Mouse (Mus musculus): ENCODE data around the gene Card10. TPM values are rescaled to one million over a fixed set of nuclear protein-coding genes. Genes with fewer than 3 reads are reported as not detected.

Gene Card10
- polyA plus RNA-seq, 1 experiment = 6.4 TPM

GRCm38 (mm10) chr15:78790451-78790850, 12.4 kb downstream of the Card10 start:
- DNase-seq (ENCODE audit: low read depth in 1 of 2, low spot score in 2 of 2) = no peak
- Histone ChIP-seq H3K27me3 (ENCODE audit: control insufficient read depth, insufficient read depth, low read length) (no peaks in the 10 kb centered on the region), H3K4me3 (ENCODE audit: extremely low read depth, insufficient read depth, insufficient read length) (no peak overlapping the region), H3K4me1 (ENCODE audit: control insufficient read depth, insufficient read depth, insufficient read length) (no peaks in the 10 kb centered on the region), H3K27ac (ENCODE audit: insufficient read depth, low read length) (no peak overlapping the region), H3K36me3 (ENCODE audit: control insufficient read depth, insufficient read depth, low read length) (no peaks in the 10 kb centered on the region)
- TF ChIP-seq CTCF (IDR thresholded peaks at IDR 0.05; ENCODE audit: extremely low read depth, insufficient read depth, insufficient read length, insufficient replicate concordance) = no peak
- TF ChIP-seq POLR2A (IDR thresholded peaks at IDR 0.05; ENCODE audit: low read depth, low read length) = no peak
- 55% methylated on average over 4 of the region's 4 CpGs for WGBS

GRCm38 (mm10) chr15:78789721-78790323, 13.0 kb downstream of the Card10 start:
- Histone ChIP-seq H3K4me3 (ENCODE audit: extremely low read depth, insufficient read depth, insufficient read length) (no peak overlapping the region), H3K27ac (ENCODE audit: insufficient read depth, low read length) (no peak overlapping the region), H3K27me3 (ENCODE audit: control insufficient read depth, insufficient read depth, low read length) (no peaks in the 10 kb centered on the region), H3K36me3 (ENCODE audit: control insufficient read depth, insufficient read depth, low read length) (no peaks in the 10 kb centered on the region), H3K4me1 (ENCODE audit: control insufficient read depth, insufficient read depth, insufficient read length) (no peaks in the 10 kb centered on the region)
- no peak for TF ChIP-seq CTCF (IDR thresholded peaks at IDR 0.05; ENCODE audit: extremely low read depth, insufficient read depth, insufficient read length, insufficient replicate concordance)
- TF ChIP-seq POLR2A (IDR thresholded peaks at IDR 0.05; ENCODE audit: low read depth, low read length) = no peak
- no peak for DNase-seq (ENCODE audit: low read depth in 1 of 2, low spot score in 2 of 2)
- WGBS = 88% methylated on average over 13 of the region's 13 CpGs

GRCm38 (mm10) chr15:78788042-78788441, 14.8 kb downstream of the Card10 start:
- no peak overlapping the region for H3K27ac ChIP-seq (ENCODE audit: insufficient read depth, low read length)

GRCm38 (mm10) chr15:78787287-78787856, 15.5 kb downstream of the Card10 start:
- Histone ChIP-seq H3K27ac (ENCODE audit: insufficient read depth, low read length) (no peak overlapping the region), H3K4me3 (ENCODE audit: extremely low read depth, insufficient read depth, insufficient read length) (no peak overlapping the region), H3K27me3 (ENCODE audit: control insufficient read depth, insufficient read depth, low read length) (no peaks in the 10 kb centered on the region), H3K36me3 (ENCODE audit: control insufficient read depth, insufficient read depth, low read length) (no peaks in the 10 kb centered on the region), H3K4me1 (ENCODE audit: control insufficient read depth, insufficient read depth, insufficient read length) (no peaks in the 10 kb centered on the region)
- WGBS = 85% methylated on average over 9 of the region's 9 CpGs
- no peak for TF ChIP-seq POLR2A (IDR thresholded peaks at IDR 0.05; ENCODE audit: low read depth, low read length)
- TF ChIP-seq CTCF (IDR thresholded peaks at IDR 0.05; ENCODE audit: extremely low read depth, insufficient read depth, insufficient read length, insufficient replicate concordance) = no peak
- no peak for DNase-seq (ENCODE audit: low read depth in 1 of 2, low spot score in 2 of 2)

More at GRCm38 (mm10) chr15:78788042-78788441, 14.8 kb downstream of the Card10 start:
- DNase-seq (ENCODE audit: low read depth in 1 of 2, low spot score in 2 of 2) = no peak
- Histone ChIP-seq H3K4me1 (ENCODE audit: control insufficient read depth, insufficient read depth, insufficient read length) (no peaks in the 10 kb centered on the region), H3K4me3 (ENCODE audit: extremely low read depth, insufficient read depth, insufficient read length) (no peak overlapping the region), H3K36me3 (ENCODE audit: control insufficient read depth, insufficient read depth, low read length) (no peaks in the 10 kb centered on the region), H3K27me3 (ENCODE audit: control insufficient read depth, insufficient read depth, low read length) (no peaks in the 10 kb centered on the region)
- 82% methylated on average over 3 of the region's 3 CpGs for WGBS
- TF ChIP-seq POLR2A (IDR thresholded peaks at IDR 0.05; ENCODE audit: low read depth, low read length) = no peak
- TF ChIP-seq CTCF (IDR thresholded peaks at IDR 0.05; ENCODE audit: extremely low read depth, insufficient read depth, insufficient read length, insufficient replicate concordance) = no peak

GRCm38 (mm10) chr15:78786411-78786818, 16.4 kb downstream of the Card10 start:
- 84% methylated on average over 9 of the region's 9 CpGs for WGBS
- no peak for TF ChIP-seq CTCF (IDR thresholded peaks at IDR 0.05; ENCODE audit: extremely low read depth, insufficient read depth, insufficient read length, insufficient replicate concordance)
- TF ChIP-seq POLR2A (IDR thresholded peaks at IDR 0.05; ENCODE audit: low read depth, low read length) = no peak
- H3K4me1 ChIP-seq (ENCODE audit: control insufficient read depth, insufficient read depth, insufficient read length) = no peaks in the 10 kb centered on the region
- no peak overlapping the region for H3K4me3 ChIP-seq (ENCODE audit: extremely low read depth, insufficient read depth, insufficient read length)
- DNase-seq (ENCODE audit: low read depth in 1 of 2, low spot score in 2 of 2) = no peak
- no peak overlapping the region for H3K27ac ChIP-seq (ENCODE audit: insufficient read depth, low read length)
- H3K36me3 ChIP-seq (ENCODE audit: control insufficient read depth, insufficient read depth, low read length) = no peaks in the 10 kb centered on the region
- H3K27me3 ChIP-seq (ENCODE audit: control insufficient read depth, insufficient read depth, low read length) = no peaks in the 10 kb centered on the region

GRCm38 (mm10) chr15:78785961-78786360, 16.9 kb downstream of the Card10 start:
- no peak overlapping the region for H3K27ac ChIP-seq (ENCODE audit: insufficient read depth, low read length)
- no peaks in the 10 kb centered on the region for H3K4me1 ChIP-seq (ENCODE audit: control insufficient read depth, insufficient read depth, insufficient read length)
- H3K27me3 ChIP-seq (ENCODE audit: control insufficient read depth, insufficient read depth, low read length) = no peaks in the 10 kb centered on the region
- DNase-seq (ENCODE audit: low read depth in 1 of 2, low spot score in 2 of 2) = no peak
- TF ChIP-seq CTCF (IDR thresholded peaks at IDR 0.05; ENCODE audit: extremely low read depth, insufficient read depth, insufficient read length, insufficient replicate concordance) (no peak), POLR2A (IDR thresholded peaks at IDR 0.05; ENCODE audit: low read depth, low read length) (no peak)
- 74% methylated on average over 7 of the region's 7 CpGs for WGBS
- no peak overlapping the region for H3K4me3 ChIP-seq (ENCODE audit: extremely low read depth, insufficient read depth, insufficient read length)
- H3K36me3 ChIP-seq (ENCODE audit: control insufficient read depth, insufficient read depth, low read length) = no peaks in the 10 kb centered on the region

GRCm38 (mm10) chr15:78785258-78785657, 17.6 kb downstream of the Card10 start:
- H3K4me3 ChIP-seq (ENCODE audit: extremely low read depth, insufficient read depth, insufficient read length) = no peak overlapping the region

More at GRCm38 (mm10) chr15:78785258-78785657, 17.6 kb downstream of the Card10 start:
- no peak for DNase-seq (ENCODE audit: low read depth in 1 of 2, low spot score in 2 of 2)
- TF ChIP-seq POLR2A (IDR thresholded peaks at IDR 0.05; ENCODE audit: low read depth, low read length) (no peak), CTCF (IDR thresholded peaks at IDR 0.05; ENCODE audit: extremely low read depth, insufficient read depth, insufficient read length, insufficient replicate concordance) (no peak)
- Histone ChIP-seq H3K4me1 (ENCODE audit: control insufficient read depth, insufficient read depth, insufficient read length) (no peaks in the 10 kb centered on the region), H3K27me3 (ENCODE audit: control insufficient read depth, insufficient read depth, low read length) (no peaks in the 10 kb centered on the region), H3K36me3 (ENCODE audit: control insufficient read depth, insufficient read depth, low read length) (no peaks in the 10 kb centered on the region), H3K27ac (ENCODE audit: insufficient read depth, low read length) (no peak overlapping the region)
- WGBS = 90% methylated on average over 7 of the region's 7 CpGs

All from spleen, adult 2 months (tissue).